Mouse (Mus musculus): Measurements from ENCODE around the gene Coro7.

Coro7 gene

GRCm38 (mm10) chr16:4649211-4649610, 30.4 kb downstream of the Coro7 start:
- no peak for DNase-seq (ENCODE audit: low spot score in 2 of 2)

GRCm38 (mm10) chr16:4648416-4649023, 31.1 kb downstream of the Coro7 start:
- DNase-seq (ENCODE audit: low spot score in 2 of 2), result no peak

- no peak for DNase-seq (ENCODE audit: low spot score in 2 of 2)
Observed at GRCm38 (mm10) chr16:4647651-4648141, 31.9 kb downstream of the Coro7 start.

GRCm38 (mm10) chr16:4646831-4647230, 32.7 kb downstream of the Coro7 start:
- no peak for DNase-seq (ENCODE audit: low spot score in 2 of 2)

- DNase-seq (ENCODE audit: low spot score in 2 of 2), result no peak
Observed at GRCm38 (mm10) chr16:4645867-4646266, 33.7 kb downstream of the Coro7 start.

- DNase-seq (ENCODE audit: low spot score in 2 of 2), result peak; percentile 76
Observed at GRCm38 (mm10) chr16:4643670-4644419, 35.7 kb downstream of the Coro7 start.

GRCm38 (mm10) chr16:4642937-4643336, 36.6 kb downstream of the Coro7 start:
- no peak for DNase-seq (ENCODE audit: low spot score in 2 of 2)

GRCm38 (mm10) chr16:4642190-4642589, 37.4 kb downstream of the Coro7 start:
- DNase-seq (ENCODE audit: low spot score in 2 of 2), result peak; percentile 60 to 84

- DNase-seq (ENCODE audit: low spot score in 2 of 2), result no peak
Observed at GRCm38 (mm10) chr16:4641119-4641838, 38.3 kb downstream of the Coro7 start.

- no peak for DNase-seq (ENCODE audit: low spot score in 2 of 2)
Observed at GRCm38 (mm10) chr16:4640267-4641005, 39.1 kb downstream of the Coro7 start.

GRCm38 (mm10) chr16:4639831-4640237, 39.7 kb downstream of the Coro7 start, which contains the start of the genes Vasn and Dnaja3:
Gene Vasn (plus strand): TSS chr16:4639941.
Gene Dnaja3 (plus strand): TSS chr16:4639989.
- peak; percentile 70 to 82 for DNase-seq (ENCODE audit: low spot score in 2 of 2)

GRCm38 (mm10) chr16:4638891-4639390, 40.6 kb downstream of the Coro7 start:
- no peak for DNase-seq (ENCODE audit: low spot score in 2 of 2)

- DNase-seq (ENCODE audit: low spot score in 2 of 2), result no peak
Observed at GRCm38 (mm10) chr16:4635760-4636159, 43.8 kb downstream of the Coro7 start.

- DNase-seq (ENCODE audit: low spot score in 2 of 2), result no peak
Observed at GRCm38 (mm10) chr16:4634681-4635080, 44.9 kb downstream of the Coro7 start.

- DNase-seq (ENCODE audit: low spot score in 2 of 2), result no peak
Observed at GRCm38 (mm10) chr16:4633661-4634060, 45.9 kb downstream of the Coro7 start.

GRCm38 (mm10) chr16:4632050-4632449, 47.5 kb downstream of the Coro7 start:
- no peak for DNase-seq (ENCODE audit: low spot score in 2 of 2)

- DNase-seq (ENCODE audit: low spot score in 2 of 2), result no peak
Observed at GRCm38 (mm10) chr16:4629950-4630349, 49.6 kb downstream of the Coro7 start.

GRCm38 (mm10) chr16:4628898-4629419, 50.6 kb downstream of the Coro7 start:
- no peak for DNase-seq (ENCODE audit: low spot score in 2 of 2)

GRCm38 (mm10) chr16:4627105-4627504, 52.5 kb downstream of the Coro7 start:
- DNase-seq (ENCODE audit: low spot score in 2 of 2), result no peak

- peak; percentile 87 to 88 for DNase-seq (ENCODE audit: low spot score in 2 of 2)
Observed at GRCm38 (mm10) chr16:4624481-4625110, 55.0 kb downstream of the Coro7 start, which contains the start of gene Pam16. Gene Pam16 (minus strand): TSS chr16:4624988.

- no peak for DNase-seq (ENCODE audit: low spot score in 2 of 2)
Observed at GRCm38 (mm10) chr16:4624074-4624473, 55.5 kb downstream of the Coro7 start.
